Mouse (Mus musculus) forebrain, embryonic 12.5 days (tissue): Measurements from ENCODE around the gene Asxl1. TPM values are rescaled to one million over a fixed set of nuclear protein-coding genes. Genes with fewer than 3 reads are reported as not detected.

Source experiments
- ATAC-seq: fragments of 200-750 bp; cut with Nextera tagmentation; 2 replicates; pipeline ENCODE4 v1.8.0; 2017; ENCODE audit warnings: moderate TSS enrichment; ENCODE audit not compliant: low FRiP score
- H3K27ac ChIP-seq: fragments of 300-500 bp; sonication (generic); 2 replicates; pipeline ENCODE4 v1.5.1; 2016; ENCODE audit warnings: mild to moderate bottlenecking
- H3K27me3 ChIP-seq: fragments of 300-500 bp; sonication (generic); 2 replicates; pipeline ENCODE4 v1.6.1; 2016; ENCODE audit warnings: mild to moderate bottlenecking
- H3K36me3 ChIP-seq: fragments of 300-500 bp; sonication (generic); replicated peaks from 2 replicates; pipeline ENCODE4 v1.6.1; 2016; ENCODE audit warnings: mild to moderate bottlenecking
- H3K4me1 ChIP-seq: fragments of 300-500 bp; sonication (generic); 2 replicates; pipeline ENCODE4 v1.6.1; 2016
- H3K4me2 ChIP-seq: fragments of 300-500 bp; sonication (generic); 2 replicates; pipeline ENCODE4 v1.6.1; 2016; ENCODE audit warnings: mild to moderate bottlenecking, moderate library complexity
- H3K4me3 ChIP-seq: fragments of 300-500 bp; sonication (generic); replicated peaks from 2 replicates; pipeline ENCODE4 v1.5.1; 2016; ENCODE audit warnings: mild to moderate bottlenecking
- H3K9ac ChIP-seq: fragments of 300-500 bp; sonication (generic); 2 replicates; pipeline ENCODE4 v1.6.1; 2016; ENCODE audit warnings: mild to moderate bottlenecking
- H3K9me3 ChIP-seq: fragments of 300-500 bp; sonication (generic); 2 replicates; pipeline ENCODE4 v1.6.1; 2016
- WGBS: fragments of 180-500 bp; shearing (Covaris S2); methylation state at CpG from one replicate; pipeline ENCODE4 v1.1.7; 2016; 5-methylcytosine and 5-hydroxymethylcytosine counted together
- polyA plus RNA-seq: library from polyadenylated mRNA; unstranded; fragments of >200 nt; fragmentation: Nextera tagmentation; extraction: Ambion mirVana; gene quantifications from 2 replicates; pipeline ENCODE4 v1.2.1, GENCODE M21; 2016

Asxl1 gene
- polyA plus RNA-seq, 1 experiment from 2014 or later: 19.3 TPM

DNA sequence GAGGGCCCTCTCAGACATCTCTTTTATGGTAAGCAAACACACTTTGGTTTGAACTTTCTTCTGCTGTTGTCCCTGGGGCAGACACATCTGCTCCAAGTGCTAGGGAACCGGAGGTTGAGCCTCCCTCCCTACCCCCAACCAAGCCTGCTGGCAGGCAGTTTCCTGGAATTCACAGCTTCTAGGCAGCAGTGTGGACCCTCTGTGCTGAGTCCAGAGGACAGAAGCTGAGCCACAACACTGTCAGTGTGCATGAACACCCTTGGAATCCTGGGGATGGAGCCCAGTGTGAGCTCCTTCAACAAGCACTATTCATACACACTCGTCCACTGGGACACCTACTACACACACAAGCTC lies 91.7 kb downstream of the Asxl1 start:
- Histone ChIP-seq H3K4me2 (no peak overlapping the region), H3K9me3 (no peaks in the 10 kb centered on the region), H3K4me3 (no peak overlapping the region), H3K36me3 (peaks cover 34% of the 10 kb centered on the region), H3K27me3 (no peaks in the 10 kb centered on the region), H3K4me1 (peaks cover 87% of the 10 kb centered on the region), H3K27ac (peak overlapping the region; percentile 42; the same call in 1 of the 2 replicates), H3K9ac (no peak overlapping the region)
- no peak for ATAC-seq
- 47% methylated on average over 2 of the region's 2 CpGs for WGBS

DNA sequence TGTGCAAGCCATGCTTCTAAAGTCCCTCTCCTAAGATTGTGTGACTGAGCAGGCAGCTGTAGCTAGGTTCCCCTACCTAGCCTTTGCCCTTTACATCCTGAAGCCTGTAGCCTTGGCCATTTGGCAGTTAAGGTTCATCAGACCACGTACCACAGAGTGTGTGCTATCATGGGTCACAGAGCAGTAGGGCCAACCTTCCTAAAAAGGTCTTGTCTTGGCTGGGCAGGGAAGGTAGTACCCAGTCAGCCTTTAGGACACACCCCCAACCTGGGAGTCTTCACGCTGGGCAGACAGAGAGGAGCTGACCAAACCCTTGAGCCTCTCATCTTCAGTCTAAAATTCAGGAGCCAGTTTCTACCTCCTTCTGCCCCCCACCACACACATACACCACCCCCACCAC lies 95.1 kb downstream of the Asxl1 start:
- Histone ChIP-seq H3K27ac (peak overlapping the region; percentile 96; the same call in 1 of the 2 replicates), H3K4me3 (no peak overlapping the region), H3K9me3 (no peaks in the 10 kb centered on the region), H3K4me1 (peaks cover 74% of the 10 kb centered on the region), H3K36me3 (peaks cover 3% of the 10 kb centered on the region; the same call in 1 of the 2 replicates), H3K9ac (no peak overlapping the region), H3K4me2 (no peak overlapping the region), H3K27me3 (no peaks in the 10 kb centered on the region)
- WGBS: 67% methylated on average over 2 of the region's 2 CpGs
- ATAC-seq: no peak

DNA sequence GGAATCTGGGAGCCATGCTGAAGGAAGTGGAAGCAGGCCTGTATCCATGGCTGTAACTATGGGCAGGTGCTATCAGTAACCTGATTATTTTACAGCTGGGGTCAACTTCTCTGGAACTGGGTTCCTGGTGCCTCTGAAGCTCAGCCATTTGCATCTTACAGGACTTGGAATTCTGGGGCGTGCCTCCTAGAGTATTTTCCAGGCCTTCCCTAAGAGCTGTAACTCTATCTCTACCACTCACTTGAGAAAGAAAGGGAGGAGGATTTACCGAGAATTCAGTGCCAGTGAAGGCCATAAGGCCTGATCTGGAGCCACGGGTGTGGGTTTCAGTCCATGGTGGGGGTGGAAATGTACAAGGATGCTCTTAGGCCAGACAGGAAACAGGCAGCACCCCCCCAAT lies 95.6 kb downstream of the Asxl1 start:
- H3K9ac ChIP-seq: no peak overlapping the region; the same call in 1 of the 2 replicates

DNA sequence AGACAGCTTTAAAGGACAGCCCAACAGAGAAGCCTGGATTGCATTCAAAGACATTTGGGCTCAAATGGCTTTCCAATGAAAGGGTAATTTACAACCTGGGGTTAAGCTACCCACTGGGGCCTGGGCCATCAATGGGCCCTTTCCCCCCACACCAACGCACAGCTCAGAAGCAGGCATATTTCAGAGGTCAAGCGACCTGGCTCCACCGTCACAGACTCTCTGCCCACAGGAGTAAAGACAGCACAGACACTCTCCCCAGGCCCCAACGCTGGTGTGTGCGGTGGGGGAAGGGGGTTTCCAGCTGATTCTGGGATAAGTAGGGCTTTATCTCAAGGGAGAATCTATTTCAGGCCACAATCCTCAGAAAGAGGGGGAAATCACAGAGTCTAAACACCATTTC lies 97.1 kb downstream of the Asxl1 start:
- Histone ChIP-seq H3K4me2 (peak overlapping the region; percentile 85), H3K9me3 (no peaks in the 10 kb centered on the region), H3K4me1 (peaks cover 61% of the 10 kb centered on the region), H3K36me3 (no peaks in the 10 kb centered on the region), H3K27me3 (peaks cover 5% of the 10 kb centered on the region; the same call in 1 of the 2 replicates), H3K27ac (peak overlapping the region; percentile 96), H3K9ac (peak overlapping the region; percentile 93), H3K4me3 (peak overlapping the region; percentile 88)
- no peak for ATAC-seq
- WGBS: 3% methylated on average over 5 of the region's 5 CpGs

More for the DNA sequence above, 95.6 kb downstream of the Asxl1 start:
- peak overlapping the region; percentile 96; the same call in 1 of the 2 replicates for H3K27ac ChIP-seq
- H3K4me1 ChIP-seq: peaks cover 72% of the 10 kb centered on the region
- peak overlapping the region; percentile 85; the same call in 1 of the 2 replicates for H3K4me2 ChIP-seq
- H3K27me3 ChIP-seq: no peaks in the 10 kb centered on the region
- H3K36me3 ChIP-seq: no peaks in the 10 kb centered on the region
- no peaks in the 10 kb centered on the region for H3K9me3 ChIP-seq
- no peak for ATAC-seq
- WGBS: 47% methylated on average over 3 of the region's 3 CpGs
- peak overlapping the region; percentile 88; the same call in 1 of the 2 replicates for H3K4me3 ChIP-seq

DNA sequence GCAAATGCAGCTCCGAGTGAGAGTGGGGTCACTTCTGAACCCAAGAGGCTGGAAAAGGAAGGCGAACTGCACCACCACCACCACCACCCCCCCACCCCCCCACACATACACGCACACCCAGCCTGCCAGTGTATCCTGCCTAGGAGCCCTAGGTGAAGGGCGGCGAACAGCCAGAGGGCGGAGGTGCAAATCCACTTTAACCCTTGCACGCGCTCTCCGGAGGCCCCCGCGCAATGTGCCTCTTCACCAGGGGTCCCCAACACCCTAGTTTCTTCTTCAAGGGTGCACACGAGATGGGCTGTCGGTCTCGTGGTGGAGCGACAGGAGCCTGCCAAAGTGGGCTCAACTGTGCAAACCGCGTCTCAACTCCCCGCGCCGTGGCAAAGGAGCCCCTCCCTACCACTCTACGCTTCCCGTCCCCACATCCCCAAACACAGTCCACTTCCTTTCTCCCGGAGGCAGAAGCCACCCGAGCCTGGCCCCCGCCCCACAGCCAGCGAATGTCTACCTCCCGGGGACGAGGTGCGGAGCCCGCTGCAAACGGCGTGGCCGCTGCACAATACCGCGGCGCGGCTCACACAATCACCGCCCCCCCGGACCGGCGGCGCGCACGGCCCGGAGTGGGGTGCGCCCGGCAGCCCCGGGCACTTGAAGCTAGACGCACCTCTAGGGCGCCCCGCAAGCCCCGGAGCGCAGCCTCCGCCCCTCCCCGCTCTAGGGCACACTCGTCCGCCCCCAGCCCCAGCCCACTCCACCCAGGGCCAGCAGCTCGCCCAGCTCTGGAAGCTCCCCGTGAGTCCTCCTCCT lies 98.0 kb downstream of the Asxl1 start:
- Histone ChIP-seq H3K27ac (peak overlapping the region; percentile 96), H3K9me3 (no peaks in the 10 kb centered on the region), H3K4me1 (peaks cover 54% of the 10 kb centered on the region), H3K9ac (peak overlapping the region; percentile 93), H3K4me3 (peak overlapping the region; percentile 88), H3K4me2 (peak overlapping the region; percentile 85), H3K27me3 (peaks cover 9% of the 10 kb centered on the region; the same call in 1 of the 2 replicates), H3K36me3 (no peaks in the 10 kb centered on the region)
- under 1% methylated on average over 53 of the region's 59 CpGs for WGBS
- peak; percentile 52 for ATAC-seq

DNA sequence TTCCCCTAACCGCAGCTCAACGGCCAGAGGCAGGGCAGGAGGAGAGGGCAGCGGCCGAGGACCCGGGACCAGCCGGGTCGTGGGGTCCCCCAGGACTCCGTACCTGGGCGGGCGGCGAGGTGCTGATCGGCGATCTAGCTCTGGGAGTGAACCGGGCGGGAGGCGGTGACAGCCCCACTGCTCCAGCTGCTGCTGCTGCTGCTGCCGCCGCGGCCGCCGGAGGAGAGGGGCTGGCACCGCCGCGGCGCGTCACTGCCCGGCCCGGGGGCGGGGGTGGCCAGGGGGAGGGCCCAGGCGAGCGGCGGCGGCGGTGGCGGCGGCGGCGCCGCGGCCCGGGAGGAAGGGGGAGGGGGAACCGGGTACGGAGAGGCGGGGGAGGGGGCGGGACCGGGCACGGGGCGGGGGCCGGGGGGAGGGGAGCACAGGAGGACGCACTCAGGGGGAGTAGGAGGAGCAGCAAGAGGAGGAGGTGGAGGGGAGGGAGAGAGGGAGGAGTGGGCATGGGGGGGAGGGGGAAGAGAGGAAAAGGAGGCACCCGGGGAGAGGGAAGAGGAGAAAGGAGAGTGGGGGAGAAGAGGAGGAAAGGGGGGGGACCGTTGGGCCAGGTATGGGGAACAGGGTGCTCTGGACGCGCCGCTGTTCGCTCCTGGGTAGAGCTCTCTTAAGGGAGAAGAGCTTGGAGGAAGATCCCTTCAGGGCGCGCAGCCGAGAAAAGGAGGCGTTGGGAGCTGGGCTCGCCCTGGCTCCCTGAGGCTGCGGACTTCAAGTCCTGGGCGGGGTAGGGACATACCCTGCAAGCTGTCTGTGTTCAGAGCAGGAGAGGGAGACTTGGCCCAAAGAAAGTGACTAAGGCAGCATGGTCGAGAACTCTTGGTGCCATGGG lies 98.9 kb downstream of the Asxl1 start:
- under 1% methylated on average over 37 of the region's 64 CpGs for WGBS
- peak overlapping the region; percentile 85 for H3K4me2 ChIP-seq
- H3K27ac ChIP-seq: peak overlapping the region; percentile 96
- H3K4me1 ChIP-seq: peaks cover 52% of the 10 kb centered on the region
- H3K4me3 ChIP-seq: peak overlapping the region; percentile 88
- H3K27me3 ChIP-seq: peaks cover 9% of the 10 kb centered on the region; the same call in 1 of the 2 replicates
- peak overlapping the region; percentile 93 for H3K9ac ChIP-seq
- no peaks in the 10 kb centered on the region for H3K36me3 ChIP-seq
- H3K9me3 ChIP-seq: no peaks in the 10 kb centered on the region
- ATAC-seq: peak; percentile 74

DNA sequence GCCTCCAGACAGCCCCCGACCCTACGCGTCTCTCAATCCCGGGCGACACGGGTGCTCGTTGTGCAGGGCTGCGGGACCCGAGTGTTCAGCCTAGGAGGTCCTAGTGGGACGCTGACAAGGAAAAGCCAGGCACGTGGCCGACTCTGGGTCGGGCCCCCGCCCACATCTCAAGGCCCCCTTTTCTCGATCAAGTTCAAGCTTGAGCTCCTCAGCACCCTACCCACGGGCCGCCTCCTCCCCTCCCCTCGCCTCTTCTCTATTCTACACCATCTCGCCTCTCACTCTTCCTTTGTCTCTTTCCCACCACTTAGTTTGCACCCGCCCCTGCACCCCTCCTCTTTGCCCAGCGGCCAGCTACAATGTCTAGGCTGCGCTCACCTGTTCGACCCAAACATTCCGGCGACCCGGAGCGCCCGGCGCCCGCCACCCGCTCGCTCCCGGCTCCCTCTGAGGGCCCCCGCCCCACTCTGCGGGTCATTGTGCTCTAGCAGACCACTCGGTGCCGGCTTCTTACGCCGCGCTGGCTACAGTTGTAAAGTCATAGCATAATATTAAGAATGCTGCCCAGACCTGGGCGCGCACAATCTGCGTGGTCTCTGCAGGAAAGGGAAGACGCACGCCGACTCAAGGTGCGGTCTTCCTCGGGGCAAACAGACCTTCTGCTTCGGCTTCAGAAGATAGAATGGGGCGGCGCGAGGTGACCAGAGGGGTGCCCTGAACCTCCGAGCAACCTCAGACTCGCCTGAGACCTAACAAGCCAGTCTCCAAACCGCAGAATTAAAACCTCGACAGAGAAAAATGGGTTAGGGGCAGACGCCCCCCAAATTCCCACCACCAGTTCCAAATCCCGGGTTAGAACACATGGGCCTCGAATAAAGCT lies 99.7 kb downstream of the Asxl1 start:
- Histone ChIP-seq H3K9me3 (no peaks in the 10 kb centered on the region), H3K4me1 (peaks cover 46% of the 10 kb centered on the region), H3K27me3 (peaks cover 9% of the 10 kb centered on the region; the same call in 1 of the 2 replicates), H3K4me3 (peak overlapping the region; percentile 88), H3K36me3 (no peaks in the 10 kb centered on the region), H3K9ac (peak overlapping the region; percentile 93), H3K27ac (peak overlapping the region; percentile 96), H3K4me2 (peak overlapping the region; percentile 85)
- WGBS: under 1% methylated on average over 59 of the region's 59 CpGs
- peak; percentile 60 for ATAC-seq

DNA sequence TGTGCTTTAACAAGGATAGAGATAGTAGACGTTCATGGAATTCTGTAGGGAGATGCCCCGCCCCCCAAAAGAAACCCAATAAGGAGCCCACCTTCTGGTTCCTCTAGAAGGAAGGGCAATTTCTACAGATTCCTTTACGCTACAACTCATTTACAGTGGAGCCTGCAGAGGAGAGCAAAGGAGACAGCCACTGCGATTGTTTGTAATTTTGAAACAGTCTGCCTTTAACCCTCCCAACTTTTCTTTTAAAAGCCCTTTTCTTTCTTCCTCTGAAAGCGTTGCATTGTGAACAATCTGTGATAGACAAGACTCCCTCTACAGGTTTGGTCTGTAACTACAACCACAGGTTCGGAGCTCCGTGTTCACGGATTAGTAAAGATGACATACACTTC lies 100.4 kb downstream of the Asxl1 start:
- H3K4me2 ChIP-seq: peak overlapping the region; percentile 85
- peak overlapping the region; percentile 93 for H3K9ac ChIP-seq
- H3K27ac ChIP-seq: peak overlapping the region; percentile 96
- under 1% methylated on average over 8 of the region's 8 CpGs for WGBS
- H3K9me3 ChIP-seq: no peaks in the 10 kb centered on the region
- ATAC-seq: no peak
- H3K27me3 ChIP-seq: peaks cover 9% of the 10 kb centered on the region; the same call in 1 of the 2 replicates
- peak overlapping the region; percentile 88 for H3K4me3 ChIP-seq
- H3K36me3 ChIP-seq: no peaks in the 10 kb centered on the region
- peaks cover 40% of the 10 kb centered on the region for H3K4me1 ChIP-seq

DNA sequence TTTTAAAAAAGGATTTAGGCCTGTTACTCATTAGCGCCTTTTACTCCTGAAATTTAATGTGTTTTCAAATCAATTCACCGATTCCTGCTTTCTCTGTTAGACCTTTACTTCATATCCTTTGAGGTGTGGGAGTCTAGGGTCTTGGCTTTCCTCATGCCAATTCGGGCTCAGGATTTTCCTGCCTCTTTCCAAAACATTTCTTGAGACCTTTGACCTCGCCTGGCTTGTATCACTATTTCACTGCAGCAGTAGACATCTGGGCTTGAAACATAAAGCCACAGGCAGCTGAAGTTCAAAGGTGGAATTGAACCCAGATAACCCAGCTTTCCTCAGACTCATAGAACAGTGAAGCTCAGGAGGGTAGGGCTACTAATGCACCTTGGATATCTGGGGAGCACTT lies 100.8 kb downstream of the Asxl1 start:
- Histone ChIP-seq H3K27me3 (peaks cover 9% of the 10 kb centered on the region; the same call in 1 of the 2 replicates), H3K4me3 (peak overlapping the region; percentile 88; the same call in 1 of the 2 replicates), H3K9me3 (no peaks in the 10 kb centered on the region), H3K4me2 (peak overlapping the region; percentile 85), H3K27ac (peak overlapping the region; percentile 96; the same call in 1 of the 2 replicates), H3K36me3 (no peaks in the 10 kb centered on the region), H3K4me1 (peaks cover 35% of the 10 kb centered on the region), H3K9ac (no peak overlapping the region)
- WGBS: 22% methylated on average over 4 of the region's 4 CpGs
- no peak for ATAC-seq

DNA sequence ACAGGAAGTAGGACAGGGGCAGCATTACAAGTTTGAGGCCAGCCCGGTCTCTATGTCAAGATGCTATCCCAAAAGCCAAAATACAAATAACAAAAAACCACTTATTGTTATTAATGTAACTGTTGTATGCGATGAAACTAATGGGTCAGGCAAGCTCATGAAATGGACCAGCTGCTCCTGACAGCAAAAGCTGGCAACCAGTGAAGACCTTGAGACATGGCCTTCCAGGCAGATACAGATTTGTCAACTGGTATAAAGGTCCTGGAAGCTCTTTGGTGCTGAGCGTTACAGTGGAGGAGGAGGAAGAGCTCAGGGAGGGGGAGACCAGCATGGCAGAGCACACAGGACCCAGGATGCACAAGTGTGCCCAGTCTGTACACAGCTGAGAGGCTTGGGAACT lies 102.1 kb downstream of the Asxl1 start:
- Histone ChIP-seq H3K4me3 (no peak overlapping the region), H3K4me2 (no peak overlapping the region), H3K9me3 (no peaks in the 10 kb centered on the region), H3K27ac (no peak overlapping the region), H3K4me1 (peaks cover 23% of the 10 kb centered on the region), H3K27me3 (peaks cover 9% of the 10 kb centered on the region; the same call in 1 of the 2 replicates), H3K36me3 (no peaks in the 10 kb centered on the region), H3K9ac (no peak overlapping the region)
- 91% methylated on average over 3 of the region's 3 CpGs for WGBS
- ATAC-seq: no peak

DNA sequence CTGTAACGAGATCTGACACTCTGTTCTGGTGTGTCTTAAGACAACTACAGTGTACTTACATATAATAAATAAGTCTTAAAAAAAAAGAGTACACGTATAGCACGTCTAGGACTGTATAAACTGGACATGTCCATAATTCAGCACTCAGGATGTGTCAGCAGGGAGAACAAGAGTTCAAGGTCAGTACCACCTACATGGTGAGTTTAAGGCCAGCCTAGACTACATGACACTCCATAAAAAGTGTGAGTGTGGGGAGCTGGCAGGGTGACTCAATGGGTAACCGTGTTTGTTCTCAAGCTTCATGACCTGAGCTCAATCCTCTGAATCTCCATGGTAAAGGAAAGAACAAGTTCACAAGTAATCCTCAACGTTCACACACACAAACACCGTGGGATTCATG lies 102.9 kb downstream of the Asxl1 start:
- Histone ChIP-seq H3K4me2 (no peak overlapping the region), H3K9ac (no peak overlapping the region), H3K36me3 (no peaks in the 10 kb centered on the region), H3K4me1 (peaks cover 15% of the 10 kb centered on the region), H3K4me3 (no peak overlapping the region), H3K9me3 (no peaks in the 10 kb centered on the region), H3K27ac (no peak overlapping the region), H3K27me3 (peaks cover 9% of the 10 kb centered on the region; the same call in 1 of the 2 replicates)
- WGBS: 86% methylated on average over 6 of the region's 6 CpGs
- no peak for ATAC-seq
